Mouse (Mus musculus) testis, postnatal 14 days (tissue): Measurements from ENCODE around the gene Tsnaxip1.

Experiments
- DNase-seq: peaks from one replicate; pipeline ENCODE4 v3.0.0; 2021; ENCODE audit warnings: low spot score

Gene Tsnaxip1

DNA sequence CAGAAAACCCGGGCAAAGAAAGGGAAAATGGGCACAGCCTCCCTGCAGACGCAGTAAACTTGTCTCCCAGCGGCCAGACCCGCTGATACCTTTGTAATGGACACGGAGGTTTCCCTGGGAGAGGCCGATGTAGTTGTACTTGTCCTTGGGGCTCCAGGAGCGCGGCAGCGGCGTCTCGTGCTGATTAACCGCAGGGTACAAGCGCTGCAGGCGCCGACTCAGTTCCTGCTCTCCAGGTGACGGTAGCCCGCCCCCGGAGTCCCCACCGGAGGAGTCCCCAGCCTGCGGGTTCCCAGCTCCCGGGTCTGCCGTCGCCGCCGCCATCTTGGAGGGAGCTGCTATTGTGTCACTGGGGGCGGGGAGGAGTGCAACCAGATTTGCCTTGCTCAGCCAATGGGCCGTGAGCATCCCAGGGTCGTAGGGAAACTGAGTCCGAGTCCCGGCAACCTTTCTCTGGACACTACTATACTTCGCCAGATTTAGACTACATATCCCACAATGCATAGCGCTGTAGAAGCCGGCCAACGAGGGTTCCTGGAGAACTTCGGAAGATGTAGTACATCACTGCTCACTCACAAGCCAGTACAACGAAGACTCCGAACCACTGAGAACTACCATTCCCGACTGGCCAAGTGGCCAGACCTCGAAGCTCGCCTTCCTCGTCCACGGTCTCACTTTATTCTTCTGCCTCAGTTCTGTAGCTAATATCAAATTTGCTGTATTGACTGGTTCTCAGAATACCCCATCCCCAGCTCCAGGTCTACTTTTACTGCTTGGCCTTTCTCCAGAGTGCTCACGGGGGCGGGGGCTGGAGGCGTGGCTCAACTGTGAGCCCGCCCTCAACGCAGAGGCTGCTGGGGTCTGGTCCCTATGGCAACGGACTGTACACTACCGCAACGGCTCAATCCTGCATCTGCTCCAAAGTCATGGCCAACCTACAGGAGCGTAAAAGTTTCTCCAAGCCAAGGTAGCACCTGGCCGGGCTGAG is at the start of gene Tsnaxip1, which contains the start of gene Ranbp10:
Gene Tsnaxip1, plus strand, starts transcription at position 871 of the 988 bp plus-strand sequence.
Gene Ranbp10, minus strand, starts transcription at position 490 of the 988 bp plus-strand sequence.
- peak; percentile 99 for DNase-seq

DNA sequence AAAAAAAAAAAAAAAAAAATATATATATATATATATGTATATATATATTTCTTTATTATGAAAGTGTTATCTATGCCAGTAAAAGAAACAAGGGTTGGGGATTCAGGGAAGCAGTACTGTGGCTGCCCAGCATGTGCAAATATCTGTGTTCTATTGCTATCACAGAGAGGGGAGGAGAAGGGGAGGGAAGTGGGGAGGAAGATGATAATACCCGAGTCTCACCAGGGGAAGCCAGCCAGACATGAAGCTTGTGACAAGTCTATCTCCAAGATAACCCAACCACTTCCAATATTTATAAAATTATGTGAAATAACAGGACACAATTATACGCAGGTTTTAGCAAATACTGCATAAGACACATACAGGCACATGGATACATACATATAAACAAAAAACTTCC is 49.7 kb upstream of the Tsnaxip1 start:
- DNase-seq: no peak

DNA sequence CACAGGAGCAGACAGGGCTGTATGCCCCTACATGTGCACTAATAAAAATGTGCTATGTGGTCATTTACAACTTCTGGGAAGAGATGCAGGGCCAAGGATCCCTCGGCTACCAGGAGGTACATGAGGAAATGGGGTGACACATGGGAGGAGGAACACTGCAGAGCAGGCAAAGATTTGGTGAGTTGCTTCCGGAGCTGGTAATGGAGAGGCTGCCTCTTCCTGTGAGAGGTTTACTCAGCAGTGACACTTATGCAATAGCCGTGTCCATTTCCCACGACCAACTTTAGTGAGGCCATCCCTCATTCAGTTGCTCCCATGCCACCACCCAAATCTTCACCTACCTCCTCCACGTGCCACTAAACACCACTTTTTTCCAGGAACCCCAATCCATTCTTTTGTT is 47.2 kb upstream of the Tsnaxip1 start:
- DNase-seq: no peak

- DNase-seq: no peak
Observed at GRCm38 (mm10) chr8:105788241-105788640, 39.3 kb upstream of the Tsnaxip1 start.

DNA sequence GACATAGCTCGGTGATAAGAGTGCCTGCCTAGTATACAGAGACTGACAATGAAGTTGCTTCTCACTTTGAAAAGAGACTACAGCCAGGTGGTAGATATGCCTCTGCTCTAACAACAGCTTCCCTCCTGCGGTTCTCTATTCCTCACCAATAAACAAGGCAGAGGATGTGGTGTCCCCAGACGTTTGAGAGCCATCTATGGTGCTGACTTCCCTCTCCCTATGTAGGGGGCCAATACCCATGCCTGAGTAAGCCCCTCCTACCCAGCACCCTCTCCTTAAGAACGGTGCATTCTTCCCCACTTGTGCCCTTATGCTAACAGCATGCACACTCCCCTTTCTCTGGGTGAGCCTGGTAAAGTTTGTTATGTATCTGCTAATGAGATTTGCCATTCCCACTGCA is 38.6 kb upstream of the Tsnaxip1 start:
- DNase-seq: no peak

DNA sequence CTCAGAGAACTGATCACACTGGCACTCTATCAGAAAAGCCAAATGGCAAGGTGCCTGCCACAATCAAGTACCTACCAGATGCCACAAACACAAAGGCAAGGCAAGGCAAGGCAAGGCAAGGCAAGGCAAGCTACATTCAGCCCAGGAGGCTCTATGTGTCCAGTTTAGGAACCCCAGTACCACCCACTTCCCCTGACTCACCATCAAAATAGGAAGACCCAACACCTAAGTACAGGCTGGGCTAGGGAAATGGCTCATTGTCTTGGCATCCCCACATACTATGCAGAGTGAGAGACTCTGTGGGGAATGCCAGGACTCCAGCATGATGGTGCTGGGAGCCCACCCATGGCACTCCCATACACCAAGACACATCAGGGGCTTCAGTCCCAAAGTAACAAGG is 37.9 kb upstream of the Tsnaxip1 start:
- DNase-seq: no peak

- DNase-seq: no peak
Observed at GRCm38 (mm10) chr8:105793331-105793730, 34.2 kb upstream of the Tsnaxip1 start.

DNA sequence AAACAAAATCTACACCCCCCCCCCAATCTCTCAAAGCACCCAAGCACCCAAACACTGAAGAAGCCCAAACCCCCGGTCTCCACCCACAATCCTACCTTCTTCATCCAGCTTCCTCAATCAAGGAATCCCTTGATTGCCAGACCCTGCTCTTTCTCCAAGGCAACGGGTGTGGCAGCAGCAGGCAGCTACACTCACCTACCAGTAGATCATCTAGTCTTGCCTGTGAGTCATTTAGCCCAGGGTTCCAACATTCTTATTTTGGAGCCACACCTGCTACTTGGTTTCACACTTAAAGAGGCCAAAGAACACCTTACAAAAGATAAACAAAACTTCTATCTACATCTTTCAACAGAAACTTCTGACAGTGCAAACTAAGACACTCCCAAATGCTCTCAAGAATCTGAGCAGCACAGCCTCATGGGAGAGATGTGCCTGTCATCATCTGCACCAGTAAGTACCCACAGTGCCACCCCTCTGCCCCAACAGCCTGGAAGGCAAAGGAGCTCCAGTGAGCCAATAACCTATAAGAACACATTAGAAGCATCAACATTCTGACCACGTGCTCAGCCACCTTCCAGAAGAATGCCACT is 33.4 kb upstream of the Tsnaxip1 start:
- DNase-seq: no peak

DNA sequence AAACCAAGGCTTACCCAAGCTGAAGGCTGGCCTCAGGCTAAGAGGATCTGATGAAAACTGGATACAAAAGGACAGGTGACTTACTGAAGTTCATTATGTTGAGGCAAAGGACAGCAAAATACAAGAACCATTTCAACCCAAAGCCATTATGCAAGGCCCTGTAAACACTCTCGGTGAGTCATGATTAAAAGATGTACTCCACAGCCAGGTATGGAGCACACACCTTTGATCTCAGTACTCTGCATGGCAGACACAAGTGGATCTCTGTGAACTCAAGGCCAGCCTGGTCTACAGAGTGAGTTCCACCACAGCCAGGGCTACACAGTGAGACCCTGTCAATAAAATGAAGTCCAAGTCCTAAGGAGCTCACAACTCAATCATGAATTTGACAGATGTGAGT is 31.7 kb upstream of the Tsnaxip1 start:
- no peak for DNase-seq

DNA sequence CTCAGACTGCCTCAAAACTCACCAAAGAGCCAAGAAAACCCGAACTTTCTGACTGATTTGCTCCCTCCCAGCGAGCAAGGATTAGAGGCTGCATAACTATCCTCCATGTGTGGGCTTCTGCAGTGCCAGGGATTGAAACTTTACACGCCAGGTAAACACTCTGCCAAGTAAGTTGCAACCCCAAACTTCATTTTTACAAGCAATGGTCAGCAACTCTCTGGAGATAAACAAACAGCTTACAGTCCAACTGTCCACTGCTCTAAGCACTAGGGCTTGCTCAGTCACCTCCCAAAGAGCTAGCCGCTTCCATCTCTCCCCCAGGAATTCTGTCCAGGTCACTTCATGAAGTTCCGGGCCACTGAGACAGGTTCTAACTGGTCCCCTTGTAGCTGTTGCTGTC is 29.1 kb upstream of the Tsnaxip1 start:
- DNase-seq: no peak

DNA sequence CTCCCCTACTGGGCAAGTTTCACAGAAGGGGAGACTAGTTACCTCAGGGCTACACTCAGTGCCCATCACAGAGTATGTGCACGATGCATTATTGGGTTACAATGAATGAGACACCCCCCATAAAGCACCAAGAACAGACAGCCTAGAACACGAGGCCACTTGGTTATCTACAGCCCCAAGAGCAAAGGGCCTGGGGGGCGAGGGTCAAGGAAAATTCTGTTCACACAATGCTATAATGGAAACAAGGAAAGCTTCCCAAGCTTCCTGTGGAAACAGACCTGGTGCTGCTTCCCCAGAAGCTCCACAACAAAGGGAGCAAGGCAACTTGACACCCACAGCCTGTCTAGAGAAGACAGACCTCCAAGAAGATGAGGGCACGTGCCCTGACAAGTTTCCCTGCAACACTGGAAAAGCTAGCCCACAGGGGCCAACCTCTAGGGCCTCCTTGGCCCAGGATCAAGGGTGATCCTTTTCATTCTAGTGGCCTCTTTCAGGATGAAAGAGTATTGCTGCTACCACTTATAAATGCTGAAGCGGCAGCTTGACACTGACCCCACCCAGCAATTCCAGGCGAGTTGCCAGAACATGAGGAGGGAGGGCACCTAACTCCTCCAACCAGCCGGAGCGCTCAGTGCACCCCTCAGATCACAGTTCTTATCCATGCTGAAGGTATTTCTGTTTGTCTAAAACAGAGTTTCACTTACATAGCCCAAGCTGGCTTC is 28.3 kb upstream of the Tsnaxip1 start:
- peak; percentile 52 for DNase-seq

GRCm38 (mm10) chr8:105801153-105801904 is 26.2 kb upstream of the Tsnaxip1 start:
- DNase-seq: no peak

DNA sequence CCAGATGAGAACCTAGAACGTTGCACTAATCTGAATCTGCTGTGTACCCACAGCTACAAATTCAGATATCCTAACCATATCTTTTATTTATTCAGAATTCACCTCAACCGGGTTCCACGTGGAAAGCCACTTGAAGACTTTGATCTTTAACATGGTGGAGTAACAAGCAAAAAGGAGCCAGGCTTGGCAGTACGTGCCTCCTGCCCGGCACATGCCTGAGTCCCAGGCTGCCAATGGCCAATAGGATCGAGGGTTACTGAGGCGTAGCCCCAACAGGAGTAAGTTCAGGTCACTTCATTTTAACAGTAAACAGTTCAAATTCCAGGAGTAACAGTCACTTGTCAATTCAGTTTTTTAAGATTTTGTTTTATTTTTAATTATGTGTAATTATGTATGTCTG is 22.7 kb upstream of the Tsnaxip1 start:
- no peak for DNase-seq

DNA sequence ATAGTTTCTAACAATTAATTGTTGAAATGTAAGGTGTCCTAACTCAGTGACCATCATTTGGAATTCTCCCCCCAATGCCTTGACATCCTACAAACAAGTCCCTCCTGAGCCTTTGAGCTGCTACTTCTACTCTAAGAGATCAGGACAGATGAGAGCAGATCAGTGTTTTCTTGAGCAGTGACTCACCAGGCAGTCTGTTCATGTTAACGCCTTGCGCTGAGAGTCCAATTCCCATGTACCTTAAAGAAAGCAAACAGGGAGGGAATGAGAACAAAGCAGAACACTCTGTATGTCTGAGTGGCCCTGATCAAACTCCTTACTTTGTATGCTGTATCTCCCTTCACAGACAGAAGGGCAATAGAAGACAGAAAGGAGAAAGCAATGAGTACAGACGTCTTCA is 22.2 kb upstream of the Tsnaxip1 start:
- no peak for DNase-seq

GRCm38 (mm10) chr8:105805964-105806363 is 21.6 kb upstream of the Tsnaxip1 start:
- no peak for DNase-seq

DNA sequence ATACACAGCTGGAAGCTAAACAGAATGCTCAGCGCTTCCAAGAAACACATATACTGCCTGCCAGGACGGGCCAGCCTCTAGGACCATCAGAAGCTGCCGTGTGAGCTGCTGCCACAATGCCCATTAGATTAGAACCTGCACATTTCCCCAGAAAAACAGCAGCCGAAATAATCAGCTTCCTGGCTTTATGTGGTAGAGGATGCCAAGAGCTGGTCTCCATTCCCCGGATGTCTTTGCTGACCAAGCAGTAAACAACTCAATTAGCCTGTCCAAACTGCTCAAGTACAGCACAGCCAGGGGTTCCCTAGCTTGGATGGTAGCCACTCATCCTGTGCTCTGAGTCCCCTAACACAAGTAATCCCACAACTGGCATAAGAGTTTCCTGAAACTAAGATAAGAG is 19.8 kb upstream of the Tsnaxip1 start:
- DNase-seq: no peak

DNA sequence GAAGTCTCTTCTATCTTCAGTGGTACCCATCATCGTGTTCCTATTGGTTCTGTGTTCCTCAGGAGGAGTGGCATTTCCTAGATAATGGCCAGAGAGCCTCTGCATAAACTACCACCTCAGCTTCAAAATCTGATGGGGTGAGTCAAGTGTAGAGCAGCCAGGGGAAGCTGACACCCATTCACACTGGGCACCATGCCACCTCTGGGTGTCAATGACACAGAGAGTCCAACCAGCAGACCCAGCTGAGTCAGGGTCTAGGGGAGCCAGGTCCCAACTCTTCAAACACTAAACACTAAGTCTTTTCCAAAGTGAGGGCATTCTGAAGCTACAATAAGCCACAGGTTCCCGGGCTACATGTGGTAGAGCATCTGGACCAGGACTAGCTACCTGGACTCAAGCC is 19.1 kb upstream of the Tsnaxip1 start:
- no peak for DNase-seq

- DNase-seq: no peak
Observed at GRCm38 (mm10) chr8:105810245-105810786, 17.2 kb upstream of the Tsnaxip1 start.

- DNase-seq: no peak
Observed at GRCm38 (mm10) chr8:105811061-105811460, 16.5 kb upstream of the Tsnaxip1 start.

- no peak for DNase-seq
Observed at GRCm38 (mm10) chr8:105811543-105811942, 16.0 kb upstream of the Tsnaxip1 start.

DNA sequence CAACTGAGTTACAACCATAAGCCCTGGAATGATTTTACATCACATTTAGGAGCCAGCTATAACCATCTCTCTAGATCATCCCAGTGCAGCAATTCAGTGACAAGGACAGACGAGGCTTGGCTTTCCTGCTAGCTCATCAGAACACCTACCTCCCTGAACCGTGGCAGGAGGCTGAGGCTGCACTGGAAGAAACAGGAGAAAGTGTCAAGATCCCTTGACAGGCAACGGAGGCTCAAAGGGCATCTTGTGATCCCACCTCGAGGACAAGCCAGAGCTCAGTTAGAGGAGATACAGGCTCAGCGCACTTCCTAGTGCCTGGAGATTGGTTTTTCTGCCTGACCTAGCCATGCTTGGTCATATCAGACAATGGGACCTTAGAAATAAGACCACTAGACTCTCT is 15.0 kb upstream of the Tsnaxip1 start:
- DNase-seq: no peak

DNA sequence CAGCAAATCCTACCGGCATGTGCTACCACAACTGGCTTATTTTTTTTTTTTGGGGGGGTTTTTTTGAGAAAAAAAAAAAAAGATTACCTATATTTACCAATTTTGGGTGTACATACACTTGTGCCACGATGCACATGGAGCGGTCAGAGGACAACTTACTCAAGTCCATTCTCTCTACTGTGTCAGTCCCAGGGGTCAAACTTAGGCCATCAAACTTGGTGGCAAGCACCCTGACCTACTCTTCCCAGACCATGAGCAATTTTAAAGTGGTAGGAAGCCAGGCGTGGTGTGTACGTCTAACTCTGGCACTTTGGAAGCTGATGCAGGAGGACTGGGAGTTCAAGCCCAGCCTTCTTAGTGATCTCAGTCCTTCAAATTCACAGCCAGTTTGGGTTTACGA is 14.3 kb upstream of the Tsnaxip1 start:
- no peak for DNase-seq
